Mouse (Mus musculus) testis, adult 2 months (tissue): ENCODE results near the gene Acta2.

Experiments
- CTCF ChIP-seq: fragments of 200-500 bp; IDR thresholded peaks from 2 replicates; pipeline ENCODE4 v1.5.1; 2012; ENCODE audit warnings: low read depth, mild to moderate bottlenecking, inconsistent platforms, low read length, moderate library complexity; ENCODE audit not compliant: control insufficient read depth, insufficient read depth, insufficient replicate concordance
- POLR2A ChIP-seq: fragments of 200-500 bp; IDR thresholded peaks from 2 replicates; pipeline ENCODE4 v1.6.1; 2012; ENCODE audit warnings: low read depth, mild to moderate bottlenecking, inconsistent platforms, low read length, moderate library complexity; ENCODE audit not compliant: control insufficient read depth

DNA sequence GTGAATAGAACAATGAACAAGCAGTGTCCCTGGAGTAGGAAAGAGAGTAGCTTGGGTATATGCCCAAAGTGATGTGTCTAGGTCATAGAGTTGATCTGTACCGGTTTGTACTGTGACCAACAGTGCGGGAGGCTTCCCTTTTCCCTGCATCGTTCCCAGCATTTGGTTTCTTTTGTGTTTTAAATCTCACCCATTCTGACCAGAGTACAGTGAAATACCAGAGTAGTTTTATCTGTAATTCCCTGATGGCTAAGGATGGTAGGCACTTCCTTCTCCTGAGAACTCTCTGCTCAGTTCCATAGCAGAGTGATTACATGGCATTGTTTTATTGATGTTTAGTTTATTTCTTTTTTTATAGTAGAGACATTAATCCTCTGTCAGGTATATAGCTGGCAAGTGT is 32.6 kb downstream of the Acta2 start:
- no peak for TF ChIP-seq CTCF
- TF ChIP-seq POLR2A: no peak
